Mouse (Mus musculus): ENCODE data around the gene Lpp. TPM values are rescaled to one million over a fixed set of nuclear protein-coding genes. Genes with fewer than 3 reads are reported as not detected.

Lpp gene
- total RNA-seq, 2 experiments from 2014 or later, result 34.6 to 45.1 TPM

GRCm38 (mm10) chr16:24559811-24560210 lies 166.5 kb downstream of the Lpp start:
- no peak for DNase-seq

GRCm38 (mm10) chr16:24560998-24561397 lies 167.7 kb downstream of the Lpp start:
- no peak for DNase-seq

- DNase-seq, result no peak
These were observed 168.3 kb downstream of the Lpp start for GRCm38 (mm10) chr16:24561602-24562001.

GRCm38 (mm10) chr16:24565311-24565710 lies 172.0 kb downstream of the Lpp start:
- no peak for DNase-seq

GRCm38 (mm10) chr16:24566277-24566676 lies 173.0 kb downstream of the Lpp start:
- peak; percentile 23 for DNase-seq

- DNase-seq, result no peak
These were observed 174.3 kb downstream of the Lpp start for GRCm38 (mm10) chr16:24567562-24567961.

- DNase-seq, result no peak
These were observed 174.8 kb downstream of the Lpp start for GRCm38 (mm10) chr16:24568061-24568460.

- no peak for DNase-seq
These were observed 176.4 kb downstream of the Lpp start for GRCm38 (mm10) chr16:24569681-24570080.

GRCm38 (mm10) chr16:24576999-24577398 lies 183.7 kb downstream of the Lpp start:
- no peak for DNase-seq

- no peak for DNase-seq
These were observed 184.5 kb downstream of the Lpp start for GRCm38 (mm10) chr16:24577798-24578197.

- no peak for DNase-seq
These were observed 189.5 kb downstream of the Lpp start for GRCm38 (mm10) chr16:24582847-24583246.

- no peak for DNase-seq
These were observed 200.2 kb downstream of the Lpp start for GRCm38 (mm10) chr16:24593535-24593934.

GRCm38 (mm10) chr16:24594508-24594907 lies 201.2 kb downstream of the Lpp start:
- DNase-seq, result no peak

- no peak for DNase-seq
These were observed 202.2 kb downstream of the Lpp start for GRCm38 (mm10) chr16:24595493-24595892.

GRCm38 (mm10) chr16:24598567-24598966 lies 205.3 kb downstream of the Lpp start:
- DNase-seq, result no peak

- no peak for DNase-seq
These were observed 206.5 kb downstream of the Lpp start for GRCm38 (mm10) chr16:24599766-24600165.

- no peak for DNase-seq
These were observed 207.1 kb downstream of the Lpp start for GRCm38 (mm10) chr16:24600260-24600948.

GRCm38 (mm10) chr16:24603342-24603741 lies 210.0 kb downstream of the Lpp start:
- no peak for DNase-seq

- no peak for DNase-seq
These were observed 214.7 kb downstream of the Lpp start for GRCm38 (mm10) chr16:24607896-24608457.

GRCm38 (mm10) chr16:24619458-24619857 lies 226.2 kb downstream of the Lpp start:
- DNase-seq, result no peak

GRCm38 (mm10) chr16:24620021-24620420 lies 226.7 kb downstream of the Lpp start:
- DNase-seq, result no peak

GRCm38 (mm10) chr16:24622226-24623194 lies 229.2 kb downstream of the Lpp start:
- no peak for DNase-seq

GRCm38 (mm10) chr16:24624335-24624734 lies 231.0 kb downstream of the Lpp start:
- no peak for DNase-seq

All from gastrocnemius, postnatal 10 days (tissue).